Mouse (Mus musculus) right cerebral cortex, adult 18-20 months (tissue): ENCODE data around the gene March8.

ENCODE experiments used
- DNase-seq: peaks from one replicate; pipeline ENCODE4 v3.0.0; 2022; ENCODE audit warnings: mixed read lengths

March8 gene

DNA sequence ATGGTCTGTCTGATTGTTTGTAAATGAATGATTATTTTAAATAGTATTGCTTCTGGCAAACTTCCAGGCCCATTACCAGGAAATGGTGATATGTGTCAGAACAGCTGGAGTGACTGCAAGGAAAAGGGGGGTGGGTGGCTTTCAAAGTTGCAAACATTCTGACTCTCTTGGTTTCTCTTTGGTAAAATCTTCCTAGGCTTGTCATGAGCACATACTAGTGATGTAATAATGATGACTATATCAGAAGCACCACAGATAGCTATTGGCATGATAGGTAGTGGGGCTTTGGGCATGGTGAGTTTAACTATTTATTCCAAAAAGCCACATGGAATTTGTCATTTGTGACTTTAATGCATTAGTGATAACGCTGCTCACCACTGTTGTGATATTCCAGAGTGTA is 36.3 kb downstream of the March8 start:
- no peak for DNase-seq

DNA sequence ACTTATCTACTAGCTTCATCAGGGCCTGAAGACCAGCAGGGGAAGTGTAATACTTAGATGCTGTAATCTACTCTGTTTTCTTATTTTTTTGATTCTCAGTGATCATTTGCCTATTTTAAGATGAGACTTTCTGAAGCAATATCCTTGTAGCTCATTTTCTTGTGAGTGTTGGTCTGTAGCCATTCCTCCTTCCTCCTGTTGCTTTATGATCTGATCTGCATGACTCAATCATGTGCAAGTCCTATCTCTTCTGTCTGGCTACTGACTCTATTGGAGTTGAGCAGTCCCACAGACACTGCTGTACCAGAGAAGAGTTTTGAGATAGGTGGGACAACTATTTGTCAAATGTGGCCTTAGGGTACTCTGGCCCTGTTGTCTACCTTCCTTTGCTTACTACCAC is 36.8 kb downstream of the March8 start:
- DNase-seq = no peak

DNA sequence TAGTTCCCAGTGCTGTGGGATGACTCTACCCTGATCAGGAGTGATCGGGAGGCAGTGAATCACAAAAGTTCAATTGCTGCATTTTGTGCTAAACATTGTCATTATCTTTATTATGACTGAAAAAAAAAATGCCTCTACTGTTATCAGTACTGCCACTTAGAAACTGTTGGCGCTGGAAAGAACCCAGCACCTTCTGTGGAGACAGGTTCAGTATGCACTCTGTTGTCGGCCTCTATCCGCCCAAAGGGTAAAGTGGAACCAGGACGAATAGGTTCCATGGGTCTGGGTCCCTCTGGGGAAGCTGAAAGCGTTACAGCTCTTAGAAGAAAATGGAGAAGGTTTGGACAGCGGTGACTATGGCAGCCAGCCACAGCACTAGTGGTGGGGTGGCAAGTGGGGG is 41.1 kb downstream of the March8 start:
- DNase-seq = no peak

DNA sequence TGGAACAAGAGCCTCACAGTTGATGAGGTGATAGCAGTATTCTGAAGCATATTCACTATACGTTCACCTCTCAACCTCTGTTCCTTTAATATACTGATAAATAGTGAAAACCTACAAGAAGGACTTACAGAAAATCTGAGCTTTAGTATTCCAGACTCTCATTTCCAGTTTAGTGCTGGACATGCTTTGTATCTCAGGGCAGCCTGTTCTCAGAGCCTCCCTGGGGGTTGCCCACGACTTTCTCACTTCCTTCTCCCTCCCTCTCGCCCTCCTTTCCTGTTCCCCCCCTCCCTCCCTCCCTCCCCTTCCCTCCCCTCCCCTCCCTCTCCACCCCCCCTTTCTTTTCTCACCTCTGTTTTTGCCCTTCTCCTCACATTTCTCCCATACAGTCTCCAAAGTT is 42.3 kb downstream of the March8 start:
- no peak for DNase-seq

DNA sequence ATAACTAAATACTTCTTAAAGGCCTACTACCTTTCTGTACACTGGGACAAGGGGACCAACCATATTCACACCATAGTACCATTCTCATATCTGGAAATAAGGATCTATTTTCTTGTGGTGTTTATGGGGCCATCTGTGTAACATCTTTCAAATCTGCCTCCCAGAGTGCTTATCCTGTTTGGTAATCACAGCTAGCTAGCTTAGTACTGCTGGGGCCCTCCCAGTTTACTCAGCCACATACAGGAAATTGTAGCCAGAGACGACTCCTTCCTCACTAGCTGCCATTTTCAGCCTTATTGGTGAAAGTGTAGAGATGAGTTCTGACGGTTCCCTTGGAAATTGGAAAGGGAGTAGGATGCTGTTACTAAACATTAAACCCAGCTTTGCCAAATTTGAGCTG is 43.8 kb downstream of the March8 start:
- no peak for DNase-seq

DNA sequence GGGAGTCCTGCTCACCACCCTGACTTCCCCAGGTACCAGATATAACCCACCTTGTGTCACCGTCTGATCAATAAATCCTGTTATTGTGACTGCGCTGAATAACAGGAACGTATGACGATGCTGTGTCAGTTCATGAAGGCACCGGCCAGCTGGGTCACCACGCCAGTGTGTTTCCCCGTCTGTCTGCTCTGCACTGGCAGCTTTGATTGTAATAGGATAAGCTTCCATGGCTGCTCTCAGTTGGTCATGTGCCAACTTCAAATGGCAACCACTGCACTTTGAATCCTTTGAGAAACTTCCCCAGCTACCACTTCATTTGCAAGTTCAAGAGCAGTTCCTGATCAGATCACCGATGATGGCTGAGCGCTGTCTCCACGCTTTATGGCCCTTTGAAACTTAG is 45.8 kb downstream of the March8 start:
- DNase-seq = no peak

DNA sequence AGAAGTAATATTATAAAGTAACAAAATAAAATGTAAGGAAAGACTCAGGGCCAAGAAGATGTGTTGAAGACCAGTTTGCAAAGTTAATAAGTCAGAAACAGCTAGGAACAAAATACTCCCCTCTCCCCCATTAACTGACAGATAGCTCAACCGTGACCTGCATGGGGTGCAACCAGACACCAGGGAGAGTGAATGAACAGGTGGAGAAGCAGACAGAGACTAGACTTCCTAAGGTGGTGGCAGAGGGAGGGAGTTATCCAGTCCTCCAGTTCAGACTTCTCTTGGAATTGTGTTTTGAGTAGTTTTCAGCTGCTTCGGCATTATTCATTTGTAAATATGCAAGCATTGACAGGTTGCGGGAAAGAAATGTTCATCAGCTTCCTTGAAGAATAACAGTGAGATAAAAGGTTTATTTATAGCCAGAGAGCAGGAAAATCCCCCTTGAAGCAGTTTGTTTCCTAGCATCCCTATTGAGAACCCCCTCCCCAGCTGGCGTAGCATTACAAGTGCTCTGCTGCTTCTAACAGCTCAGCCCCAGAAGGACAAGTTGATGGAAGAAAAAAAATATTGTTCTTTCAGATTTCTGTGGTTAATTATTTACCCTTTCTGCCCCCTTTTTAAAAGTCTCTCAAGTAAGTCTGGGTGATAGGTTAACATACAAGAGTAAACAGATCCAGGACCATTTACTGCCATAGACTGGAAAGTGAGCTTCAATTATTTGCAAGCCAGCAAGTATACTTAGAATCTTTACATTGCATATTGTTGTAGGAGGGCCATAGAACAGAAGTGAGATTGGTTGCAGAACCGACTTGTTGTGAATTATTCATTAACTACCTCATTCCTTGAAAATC is 47.6 kb downstream of the March8 start:
- DNase-seq = no peak

DNA sequence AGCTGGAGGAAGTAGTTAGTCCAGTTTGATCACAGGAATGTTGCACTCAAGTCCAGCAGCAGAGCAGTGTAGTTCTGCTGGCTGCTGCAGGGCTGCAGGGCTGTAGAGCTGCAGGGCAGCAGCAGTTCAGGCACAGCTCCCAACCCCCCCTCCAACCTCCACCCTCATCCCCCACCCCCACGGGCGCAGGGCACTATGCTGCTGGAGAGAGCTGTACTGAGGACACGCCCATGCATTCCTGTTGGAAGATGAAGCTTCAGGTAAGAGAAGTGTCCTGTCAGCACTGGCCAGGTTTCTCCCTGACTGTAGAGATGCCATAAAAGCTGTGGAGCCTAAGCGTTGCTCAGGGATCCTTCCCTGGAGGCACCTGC is 48.2 kb downstream of the March8 start:
- DNase-seq = no peak

DNA sequence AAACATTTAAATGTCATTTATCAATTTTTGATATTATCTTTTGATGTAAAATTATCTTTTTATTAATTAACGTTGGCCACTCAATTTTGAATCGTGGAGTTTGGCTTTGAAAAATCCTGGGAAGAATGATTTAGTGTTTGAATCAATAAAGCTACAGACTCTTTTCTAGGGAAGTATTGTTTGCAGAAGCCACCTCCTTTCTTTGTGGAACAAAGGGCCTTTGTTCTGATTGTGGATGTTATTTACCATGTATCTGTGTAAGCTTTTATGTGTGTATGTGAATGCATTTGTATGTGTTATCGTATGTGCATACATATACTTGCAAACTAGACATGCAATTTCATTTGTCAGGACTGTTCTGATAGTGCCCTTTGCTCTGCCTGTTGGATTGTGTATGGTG is 48.7 kb downstream of the March8 start:
- no peak for DNase-seq

DNA sequence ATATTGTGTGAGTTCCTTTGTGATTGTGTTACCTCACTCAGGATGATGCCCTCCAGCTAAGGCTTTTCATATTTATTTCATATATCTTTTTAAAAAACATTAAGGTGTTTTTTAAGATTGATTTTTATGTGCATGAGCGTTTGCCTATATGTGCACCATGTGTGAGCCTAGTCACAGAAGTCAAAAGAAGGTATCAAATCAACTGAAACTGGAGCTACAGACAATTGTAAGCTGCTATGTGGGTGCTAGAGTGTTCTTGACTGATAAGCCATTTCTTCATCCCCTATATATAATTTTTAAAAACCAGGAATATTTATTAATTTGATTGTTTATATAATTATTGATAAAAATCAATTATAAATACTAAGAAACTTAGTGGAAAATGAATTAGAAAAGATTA is 50.2 kb downstream of the March8 start:
- no peak for DNase-seq

DNA sequence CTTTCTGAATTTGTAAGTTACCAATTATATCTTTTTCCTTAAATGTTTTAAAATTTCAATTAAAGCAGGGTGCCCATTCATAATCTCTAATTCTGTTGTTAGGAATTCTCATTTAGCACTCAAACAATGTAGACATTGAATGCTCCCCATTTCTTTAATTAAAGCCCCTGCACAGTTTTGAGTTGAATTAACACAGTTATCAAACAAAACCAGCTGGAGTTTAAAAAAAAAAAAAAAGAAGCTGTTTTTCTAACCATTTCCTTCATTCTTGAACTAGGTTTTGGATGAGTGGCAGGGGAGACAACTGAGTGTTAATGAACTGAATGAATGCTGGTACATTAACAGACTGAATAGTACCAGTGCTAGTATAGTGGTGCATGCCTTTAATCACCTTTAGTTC is 51.7 kb downstream of the March8 start:
- no peak for DNase-seq

DNA sequence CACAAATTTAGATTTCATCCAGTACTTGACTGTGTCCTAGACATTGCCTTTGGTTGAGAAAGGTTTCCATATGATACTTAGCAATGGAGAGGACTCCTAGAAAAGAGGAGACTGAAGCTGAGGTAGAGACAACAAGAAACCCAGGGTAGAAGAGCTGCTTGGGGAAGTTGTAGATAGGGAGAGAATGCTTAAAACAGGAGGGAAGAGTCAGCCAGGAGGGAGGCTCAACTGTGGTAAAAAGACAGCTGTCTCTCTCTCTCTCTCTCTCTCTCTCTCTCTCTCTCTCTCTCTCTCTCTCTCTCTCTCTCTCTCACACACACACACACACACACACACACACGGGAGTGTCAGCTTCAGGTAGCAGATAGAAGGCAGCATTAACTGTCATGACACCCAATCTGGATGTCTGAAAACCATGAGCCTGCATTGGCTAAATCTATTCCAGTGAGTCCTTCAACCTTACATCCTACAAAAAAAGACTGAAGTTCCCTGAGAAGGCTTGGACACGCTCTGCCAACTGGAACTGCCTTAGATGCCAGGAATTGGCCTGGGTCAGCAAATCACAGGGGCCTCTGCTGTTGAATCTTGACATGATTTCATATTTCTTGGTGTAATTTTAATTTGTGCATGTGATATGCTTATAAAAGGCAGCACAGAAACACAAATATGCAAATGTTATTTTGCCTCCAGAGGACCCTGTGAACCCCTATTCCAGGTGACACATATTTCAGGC is 57.3 kb downstream of the March8 start:
- no peak for DNase-seq

DNA sequence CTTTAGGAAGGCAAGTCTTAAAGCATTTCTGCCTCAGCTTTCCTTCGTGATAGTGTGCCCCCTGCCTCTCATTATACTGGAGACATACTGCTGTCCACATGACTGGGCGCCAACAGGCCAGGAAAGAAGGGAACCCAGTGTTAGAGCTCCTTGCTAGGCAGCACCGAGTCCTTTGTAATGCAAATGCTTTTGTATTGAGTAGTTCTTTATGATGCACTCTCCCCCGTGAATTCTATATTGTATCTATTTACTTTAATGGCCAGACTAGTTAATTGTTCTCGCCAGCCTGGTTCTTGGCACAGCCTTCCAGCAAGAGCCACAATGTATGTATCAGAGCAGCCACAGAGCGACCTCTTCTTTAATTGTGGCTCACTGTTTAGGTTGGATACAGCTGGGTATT is 59.8 kb downstream of the March8 start:
- DNase-seq = no peak

DNA sequence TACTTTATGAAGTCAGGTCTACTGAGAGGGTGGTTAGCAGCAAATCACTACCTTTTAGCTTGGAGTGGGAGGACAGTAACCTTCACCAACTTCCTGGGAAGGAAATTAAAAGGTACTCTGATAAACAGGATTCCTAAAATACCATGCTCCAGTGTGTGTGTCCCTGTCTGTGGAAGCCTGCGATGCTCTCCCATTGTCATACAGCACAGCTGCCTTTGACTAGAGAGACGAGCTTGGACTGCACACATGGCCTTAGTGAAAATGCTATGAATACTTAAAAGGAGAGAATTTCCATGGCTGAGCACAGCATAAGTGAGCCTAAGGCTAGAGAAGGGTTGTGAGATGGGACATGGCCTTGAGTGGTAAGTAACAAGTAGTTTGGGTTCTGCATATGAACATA is 60.3 kb downstream of the March8 start:
- no peak for DNase-seq

DNA sequence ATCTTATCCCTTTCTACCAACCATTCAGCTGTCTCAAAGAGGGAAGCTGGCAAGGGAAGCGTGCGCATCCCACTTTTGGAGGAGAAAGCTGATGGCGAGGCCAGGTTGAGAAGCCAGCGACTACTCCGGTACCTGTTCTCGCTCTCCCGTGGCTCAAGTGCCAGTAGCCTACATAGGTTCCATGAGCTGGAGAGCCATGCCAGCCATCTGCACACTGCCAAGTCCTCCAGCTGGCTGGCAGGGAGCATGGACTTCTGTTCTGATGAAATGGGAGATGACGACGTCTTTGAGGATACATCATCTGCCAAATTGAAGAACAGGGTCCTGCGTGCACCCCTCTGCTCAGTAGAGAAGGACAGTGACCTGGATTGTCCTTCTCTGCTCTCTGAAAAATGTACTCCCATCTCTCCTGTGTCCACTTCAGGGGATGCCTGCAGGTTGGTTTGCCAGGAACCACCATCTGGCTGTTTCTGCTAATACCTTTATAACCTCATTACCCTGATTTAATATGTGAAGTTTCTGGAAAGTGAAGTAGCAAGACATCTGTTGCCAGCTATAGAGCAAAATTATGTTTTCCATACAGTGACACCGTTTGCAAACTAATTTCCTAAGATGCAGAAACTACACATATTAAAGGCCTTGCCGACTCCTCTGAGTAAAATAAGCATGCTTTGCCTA is 64.1 kb downstream of the March8 start:
- DNase-seq = no peak

DNA sequence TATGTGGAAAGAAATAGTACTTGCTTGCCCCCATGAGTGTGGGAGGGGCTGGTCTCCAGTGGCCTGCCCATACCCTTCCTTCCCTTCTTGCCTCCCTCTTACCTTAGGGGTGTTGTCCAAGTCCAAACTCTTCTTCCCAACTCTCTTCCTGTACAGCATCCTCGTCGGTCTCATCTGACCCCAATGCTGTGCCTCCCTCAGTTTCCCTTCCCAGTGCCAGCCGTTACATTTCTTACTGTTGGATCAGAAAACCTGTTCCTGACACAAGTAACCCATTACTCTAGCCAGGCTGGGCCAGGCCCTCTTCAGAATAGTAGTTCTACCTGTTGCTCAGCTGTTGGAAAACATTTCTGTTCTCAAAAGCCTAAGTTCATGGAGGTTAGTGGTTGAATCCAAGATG is 64.6 kb downstream of the March8 start:
- no peak for DNase-seq

DNA sequence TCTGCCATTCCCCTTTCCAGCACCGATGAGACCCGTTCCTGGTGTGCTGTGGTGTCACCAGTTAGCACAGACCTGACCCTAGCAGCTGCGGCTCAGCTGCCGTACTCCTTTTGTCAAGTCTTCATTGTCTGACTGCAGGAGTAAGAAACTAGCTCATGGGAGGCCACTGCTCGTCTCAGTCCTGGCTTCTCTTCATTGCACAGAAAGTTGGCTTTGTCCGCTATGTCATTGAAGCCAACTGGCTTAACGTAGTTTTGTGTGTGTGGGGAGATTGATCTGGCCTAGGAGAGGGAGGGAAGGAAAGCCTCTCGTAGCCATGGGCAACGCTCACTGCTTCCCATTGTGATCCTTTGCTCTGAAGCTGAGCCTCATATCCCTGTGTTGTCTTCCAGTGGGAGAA is 67.4 kb downstream of the March8 start:
- no peak for DNase-seq

DNA sequence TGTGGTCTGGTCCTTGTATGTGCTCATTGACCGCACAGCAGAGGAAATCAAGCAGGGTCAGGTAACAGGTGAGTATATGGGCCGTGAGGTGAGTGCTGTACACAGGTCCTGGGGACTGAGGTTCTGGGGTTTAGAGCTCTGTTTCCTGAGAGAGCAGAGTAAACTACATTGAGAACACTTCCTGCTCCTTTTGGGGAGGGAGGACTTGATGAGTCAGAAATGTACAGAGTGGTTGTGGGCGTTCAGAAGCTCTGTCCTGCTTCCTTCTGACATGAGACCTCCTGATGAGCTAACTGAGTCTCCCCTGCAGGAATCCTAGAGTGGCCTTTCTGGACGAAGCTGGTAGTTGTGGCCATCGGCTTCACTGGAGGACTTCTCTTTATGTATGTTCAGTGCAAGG is 67.9 kb downstream of the March8 start:
- DNase-seq = peak; percentile 28

DNA sequence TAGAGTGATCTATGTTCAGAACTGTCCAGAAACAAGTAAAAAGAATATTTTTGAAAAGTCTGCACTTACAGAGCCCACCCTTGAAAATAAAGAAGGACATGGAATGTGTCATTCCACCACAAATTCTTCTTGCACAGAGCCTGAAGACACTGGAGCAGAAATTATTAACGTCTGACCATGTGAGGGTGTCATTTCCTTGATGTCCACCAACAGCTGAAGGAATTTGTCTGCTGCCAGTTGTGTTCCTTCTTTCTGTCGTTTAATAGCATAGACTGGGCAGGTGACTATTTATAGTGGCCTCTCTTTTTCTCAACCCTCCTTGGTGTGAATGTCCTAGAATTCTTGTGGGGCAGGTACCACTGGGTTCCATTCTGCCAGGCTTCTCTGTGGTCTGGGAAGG is 68.3 kb downstream of the March8 start:
- DNase-seq = no peak

DNA sequence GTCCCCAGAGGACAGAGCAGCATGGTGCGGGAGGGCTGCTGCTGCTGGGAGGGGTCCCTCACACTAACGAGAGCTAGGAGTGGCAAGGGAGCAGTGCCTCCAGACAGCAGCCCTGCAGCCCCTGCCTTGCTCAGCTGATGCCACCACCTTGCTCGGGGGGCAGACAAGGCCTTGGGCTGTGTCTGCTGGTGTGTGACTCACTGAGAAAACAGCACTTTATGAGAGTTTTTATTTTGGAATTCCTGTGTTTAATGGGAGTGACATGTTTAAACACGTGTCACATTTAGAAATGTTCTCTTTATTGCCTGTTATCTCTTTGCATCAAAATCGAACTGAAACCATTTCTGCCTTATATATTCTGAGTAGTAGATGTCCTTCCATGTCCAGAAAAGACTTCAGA is 68.9 kb downstream of the March8 start:
- no peak for DNase-seq

DNA sequence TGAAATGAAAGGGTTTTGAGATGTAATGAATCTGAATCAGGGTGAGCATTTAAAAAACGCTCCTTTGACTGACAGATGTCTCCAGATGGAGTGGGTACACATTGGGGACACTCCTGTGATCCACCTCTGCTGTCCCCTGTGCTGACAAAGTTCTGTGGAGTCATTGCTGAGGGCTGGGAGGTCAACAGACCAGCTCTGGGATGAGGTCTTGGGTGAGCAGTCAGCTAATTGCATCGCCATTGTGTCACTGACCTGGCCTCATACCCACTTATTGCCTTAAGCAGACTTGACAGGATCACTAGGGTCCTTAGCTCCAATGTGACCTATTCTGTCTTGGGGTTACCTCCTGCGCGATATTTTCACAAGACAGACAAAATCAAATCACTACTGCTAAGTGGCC is 69.4 kb downstream of the March8 start:
- no peak for DNase-seq

DNA sequence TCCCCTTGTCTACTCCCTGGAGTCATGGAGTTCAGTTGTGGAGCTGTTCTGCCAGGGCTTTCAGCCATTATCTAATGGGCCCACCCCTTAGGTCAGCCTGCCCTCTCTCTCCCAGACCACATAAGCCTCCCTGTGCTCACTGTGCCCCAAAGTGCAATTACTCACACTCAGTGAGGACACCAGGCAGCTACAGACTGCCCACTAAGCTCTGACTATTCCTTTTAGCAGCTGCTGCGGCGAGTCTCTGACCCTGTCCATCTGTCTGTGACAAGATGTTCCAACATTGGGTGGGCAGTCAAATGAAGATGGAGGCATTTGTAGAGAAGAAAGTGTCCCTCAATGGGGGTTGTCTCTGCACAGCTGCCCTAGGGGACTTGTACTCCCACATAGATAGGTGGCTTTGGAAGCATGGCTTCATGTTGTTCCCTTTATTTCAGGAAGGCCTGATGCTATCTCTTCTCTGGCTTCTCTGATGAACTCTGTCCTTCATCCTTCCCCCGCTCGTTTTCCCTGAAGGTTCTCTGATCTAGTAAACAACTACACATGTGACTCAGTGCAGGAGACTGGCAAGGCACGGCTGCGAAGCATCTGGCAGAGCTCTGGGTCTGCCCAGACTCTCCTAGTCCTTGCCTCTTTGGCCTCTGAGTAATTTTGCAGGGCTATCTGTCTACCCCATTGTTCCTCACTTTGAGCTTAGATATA is 70.3 kb downstream of the March8 start:
- DNase-seq = no peak

DNA sequence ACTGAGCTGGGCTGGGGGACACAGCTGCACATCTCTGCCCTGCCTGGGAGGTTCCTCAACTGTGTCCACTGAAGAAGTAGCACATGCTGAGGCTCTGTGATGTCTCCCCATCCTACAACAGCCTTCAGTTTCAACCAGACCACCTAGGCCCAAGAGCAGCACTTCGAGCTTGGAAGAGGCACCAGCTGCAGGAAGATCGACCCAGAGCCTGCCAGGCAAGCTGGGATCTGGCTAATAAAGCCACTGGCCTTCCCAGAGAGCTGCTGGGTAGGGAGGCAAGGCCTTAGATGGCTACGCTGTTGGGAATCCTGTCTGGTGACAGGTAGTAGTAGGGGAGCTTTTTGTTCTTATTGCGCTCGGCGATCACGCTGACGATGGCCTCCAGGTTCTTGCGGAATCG is 72.6 kb downstream of the March8 start:
- no peak for DNase-seq
